Mouse (Mus musculus) ZHBTc4 (cell line): ENCODE results near the gene Fam189b.
"Not testable (repeated sequence)": the region's sequence is repeated elsewhere in the genome, so short reads cannot be mapped to it uniquely, and the experiment has no call there.

Source experiments
- DNase-seq: peaks from one replicate; pipeline ENCODE4 v3.0.0-alpha.2; 2011; ENCODE audit warnings: low read depth, low spot score

Gene Fam189b

DNA sequence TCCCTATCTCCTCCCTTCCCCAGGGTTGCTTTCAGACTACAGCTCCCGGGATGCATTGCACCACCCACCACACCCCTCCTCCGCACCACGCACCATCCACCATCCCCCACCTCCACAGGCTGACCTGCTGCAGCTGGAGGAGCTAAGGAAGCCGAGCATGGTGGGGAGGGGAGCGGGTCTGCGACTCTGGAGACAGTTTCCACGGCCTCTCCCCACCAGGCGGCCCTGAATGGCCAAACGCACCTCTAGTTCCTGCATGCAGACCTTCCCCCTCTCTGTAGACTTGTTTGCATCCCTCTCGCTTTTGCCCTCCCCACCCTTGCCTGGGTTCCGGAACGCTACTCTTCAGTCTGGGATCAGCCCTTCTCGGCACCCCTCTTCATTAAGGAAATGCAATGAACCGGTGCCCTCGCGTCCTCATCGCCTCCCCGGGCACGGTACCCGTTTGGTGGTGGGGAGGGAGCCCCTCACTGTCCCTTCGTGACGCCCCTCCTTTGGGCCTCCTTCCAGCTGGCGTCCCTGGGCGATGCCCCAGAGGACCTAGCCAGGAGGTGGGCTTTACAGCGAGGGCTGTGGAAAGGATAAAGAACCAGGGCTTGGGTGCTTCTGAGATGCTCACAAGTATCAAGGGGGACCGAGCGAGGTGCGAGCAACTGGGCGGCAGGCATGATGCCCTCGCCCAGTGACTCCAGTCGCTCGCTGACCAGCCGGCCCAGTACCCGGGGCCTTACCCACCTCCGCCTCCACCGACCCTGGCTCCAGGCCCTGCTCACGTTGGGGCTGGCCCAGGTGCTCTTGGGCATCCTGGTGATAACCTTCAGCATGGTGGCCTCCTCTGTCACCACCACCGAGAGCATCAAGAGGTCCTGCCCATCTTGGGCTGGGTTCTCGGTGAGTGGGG, at the start of gene Fam189b:
TSS of gene Fam189b (plus strand) at position 86 of the 901 bp plus-strand sequence.
- peak; percentile 93 for DNase-seq

DNA sequence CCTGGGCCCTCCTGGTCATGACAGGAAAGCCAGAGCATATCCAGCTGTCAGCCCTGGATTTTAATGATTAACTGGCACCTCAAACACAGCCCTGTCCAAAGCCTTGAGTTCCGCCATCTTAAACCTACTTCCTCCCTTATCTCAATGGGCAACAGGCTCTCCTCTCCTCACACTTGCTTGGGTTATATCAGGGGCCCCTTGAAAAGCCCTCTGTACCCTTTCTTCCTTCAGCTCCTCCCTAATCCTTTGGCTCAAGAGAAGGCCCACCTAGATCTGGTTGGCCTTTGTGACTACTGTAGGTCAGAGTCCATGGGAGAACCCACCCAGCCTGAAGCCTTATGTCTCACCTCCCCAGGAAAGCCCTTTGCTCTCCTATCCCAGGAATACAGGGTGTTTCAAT, 49.2 kb upstream of the Fam189b start:
- DNase-seq, result no peak

DNA sequence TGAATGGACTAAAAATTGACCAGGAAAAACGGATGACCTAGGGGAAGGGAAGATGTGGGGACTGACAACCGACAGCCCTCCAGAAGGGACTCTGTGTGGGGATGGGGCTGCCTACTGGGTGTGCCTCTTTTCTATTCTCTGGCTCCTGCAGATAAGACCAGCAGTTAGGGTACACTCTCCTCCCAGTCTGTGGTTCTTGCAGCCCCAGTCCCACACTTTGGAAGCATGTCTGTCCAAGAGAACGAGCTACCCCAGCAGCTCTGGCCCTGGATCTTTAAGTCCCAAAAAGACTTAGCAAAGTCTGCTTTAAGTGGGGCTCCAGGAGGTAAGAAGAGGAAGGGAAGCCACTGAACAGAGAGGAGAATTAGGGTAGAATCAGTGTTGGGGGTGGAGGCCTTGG, 47.0 kb upstream of the Fam189b start, which contains the start of gene Pklr:
TSS of gene Pklr (plus strand) at position 185 of the 400 bp plus-strand sequence.
- DNase-seq, result no peak

DNA sequence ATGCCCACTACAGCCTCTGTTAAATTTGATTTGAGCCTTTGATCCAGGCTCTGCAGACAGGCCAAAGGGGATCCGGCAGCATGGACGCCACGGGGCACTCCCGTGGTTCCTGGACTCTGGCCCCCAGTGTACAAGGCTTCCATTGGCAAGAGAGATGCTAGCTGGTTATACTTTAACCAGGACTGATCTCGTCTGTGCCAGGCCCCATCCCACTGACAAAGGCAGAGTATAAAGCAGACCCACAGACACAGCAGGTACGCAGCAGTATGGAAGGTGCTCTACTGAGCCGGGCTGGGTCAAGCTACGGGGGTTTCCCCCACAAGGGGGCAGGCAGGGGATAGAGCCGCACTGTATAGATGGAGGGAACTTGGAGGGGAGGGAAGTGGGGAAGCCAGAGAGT, 46.6 kb upstream of the Fam189b start:
- peak; percentile 80 for DNase-seq

DNA sequence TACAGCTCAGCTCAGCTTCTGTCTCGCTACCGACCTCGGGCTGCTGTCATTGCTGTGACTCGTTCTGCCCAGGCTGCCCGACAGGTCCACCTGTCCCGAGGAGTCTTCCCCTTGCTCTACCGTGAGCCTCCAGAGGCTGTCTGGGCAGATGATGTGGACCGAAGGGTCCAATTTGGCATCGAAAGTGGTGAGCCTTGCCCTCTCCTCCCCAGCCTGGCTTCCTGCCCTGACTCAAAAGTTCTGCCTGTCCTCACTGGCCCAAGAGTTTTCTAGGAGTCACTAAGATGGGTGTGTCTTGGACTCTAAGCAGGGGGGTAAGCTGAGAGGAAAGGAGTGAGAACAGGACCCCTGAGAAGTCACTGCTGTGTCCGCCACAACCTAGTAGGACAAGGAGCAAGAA, 38.1 kb upstream of the Fam189b start:
- DNase-seq, result no peak

DNA sequence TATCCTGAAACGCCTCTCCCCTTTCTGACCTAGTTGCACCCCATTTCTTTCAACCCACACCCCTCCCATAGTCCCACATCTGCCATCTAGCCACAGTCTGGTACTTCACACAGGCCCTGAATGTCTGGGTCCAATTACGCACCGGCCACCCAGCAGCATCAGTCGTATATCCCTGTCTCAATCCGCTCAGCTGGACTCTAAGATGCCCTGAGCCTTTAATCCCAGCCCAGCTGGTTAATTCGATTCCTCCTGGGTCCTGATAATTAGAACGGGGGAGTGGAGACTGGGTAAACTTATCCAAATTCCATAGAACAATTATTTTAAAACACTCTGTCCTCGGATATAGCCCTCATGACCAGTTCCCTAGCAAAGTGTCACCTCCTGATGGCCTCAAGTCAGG, 37.4 kb upstream of the Fam189b start:
- no peak for DNase-seq

DNA sequence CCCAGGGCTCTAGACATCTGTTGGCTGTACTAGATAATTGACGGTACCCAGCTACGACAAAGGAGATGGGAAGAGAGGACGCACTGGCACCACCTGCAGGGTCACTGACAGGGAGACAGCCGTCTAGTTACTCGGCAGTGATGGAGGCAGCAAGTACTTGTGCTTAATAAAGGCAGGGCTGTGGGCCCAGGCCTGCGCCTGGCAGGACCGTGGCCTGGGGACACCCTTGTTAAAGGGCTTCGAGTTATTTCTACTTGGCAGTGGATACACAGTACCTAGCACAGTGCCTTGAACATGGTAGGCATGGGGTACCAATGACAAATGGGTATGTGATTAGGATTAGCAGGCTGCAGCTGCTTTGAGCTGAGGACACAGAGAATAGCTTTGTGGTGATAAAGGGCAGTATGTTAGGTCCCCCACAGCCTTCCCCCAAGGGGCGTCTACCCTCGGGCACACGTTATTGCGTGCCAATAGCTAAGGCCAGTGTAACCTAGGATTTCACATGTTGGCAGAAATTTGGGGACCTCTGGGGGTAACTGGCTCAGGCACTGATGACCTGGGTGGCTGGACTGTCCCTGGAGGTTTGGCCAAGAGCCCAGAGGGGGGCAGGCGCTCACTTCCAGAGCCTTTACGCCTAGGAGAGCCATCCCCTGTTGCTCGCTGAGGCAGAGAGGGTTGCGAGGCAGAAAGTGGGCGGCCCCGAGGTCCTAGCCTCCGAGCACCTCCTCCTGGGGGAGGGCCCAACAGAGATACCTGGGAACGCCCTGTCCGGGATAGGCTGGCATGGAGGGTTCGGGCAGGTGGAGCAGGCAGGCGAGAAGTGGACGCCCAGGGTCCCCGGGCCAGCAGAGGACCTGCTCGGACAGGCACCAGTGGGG, 35.6 kb upstream of the Fam189b start:
- DNase-seq, result peak; percentile 55

DNA sequence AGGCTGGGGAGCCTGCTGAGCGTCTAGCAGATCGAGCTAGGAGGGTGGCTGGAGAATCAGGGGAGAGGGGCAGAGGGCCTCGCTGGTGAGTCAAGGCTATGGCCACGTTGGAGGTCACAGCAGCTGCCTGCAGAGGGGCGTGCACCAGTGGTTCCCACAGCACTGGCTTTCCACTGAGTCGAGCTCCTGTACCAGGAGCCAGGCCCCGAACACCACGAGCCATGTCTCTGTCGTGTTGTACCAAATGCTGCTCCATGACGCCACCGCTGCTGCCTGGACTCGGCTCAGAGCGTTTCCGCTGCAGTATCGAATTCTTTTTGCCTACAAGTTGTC, 35.0 kb upstream of the Fam189b start:
- DNase-seq, result no peak

DNA sequence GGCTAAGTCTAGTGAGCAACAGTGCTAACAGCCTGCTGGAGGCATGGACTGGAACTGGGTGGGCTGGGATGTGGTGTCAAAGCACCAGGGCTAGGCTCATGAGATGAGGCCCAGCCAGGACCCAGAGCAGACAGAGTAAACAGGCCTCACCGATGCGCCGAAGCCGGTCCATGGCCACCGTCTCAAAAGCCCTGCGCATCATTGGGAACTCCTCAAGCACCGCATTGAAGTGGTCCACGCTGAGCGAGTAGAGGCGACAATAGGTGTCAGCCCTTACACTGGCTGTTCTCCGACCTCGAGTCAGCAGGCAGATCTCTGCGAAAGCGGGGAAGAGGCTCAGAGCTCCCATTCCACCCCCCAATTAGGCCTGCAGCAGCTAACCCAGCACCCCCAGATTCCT, 34.4 kb upstream of the Fam189b start:
- no peak for DNase-seq

DNA sequence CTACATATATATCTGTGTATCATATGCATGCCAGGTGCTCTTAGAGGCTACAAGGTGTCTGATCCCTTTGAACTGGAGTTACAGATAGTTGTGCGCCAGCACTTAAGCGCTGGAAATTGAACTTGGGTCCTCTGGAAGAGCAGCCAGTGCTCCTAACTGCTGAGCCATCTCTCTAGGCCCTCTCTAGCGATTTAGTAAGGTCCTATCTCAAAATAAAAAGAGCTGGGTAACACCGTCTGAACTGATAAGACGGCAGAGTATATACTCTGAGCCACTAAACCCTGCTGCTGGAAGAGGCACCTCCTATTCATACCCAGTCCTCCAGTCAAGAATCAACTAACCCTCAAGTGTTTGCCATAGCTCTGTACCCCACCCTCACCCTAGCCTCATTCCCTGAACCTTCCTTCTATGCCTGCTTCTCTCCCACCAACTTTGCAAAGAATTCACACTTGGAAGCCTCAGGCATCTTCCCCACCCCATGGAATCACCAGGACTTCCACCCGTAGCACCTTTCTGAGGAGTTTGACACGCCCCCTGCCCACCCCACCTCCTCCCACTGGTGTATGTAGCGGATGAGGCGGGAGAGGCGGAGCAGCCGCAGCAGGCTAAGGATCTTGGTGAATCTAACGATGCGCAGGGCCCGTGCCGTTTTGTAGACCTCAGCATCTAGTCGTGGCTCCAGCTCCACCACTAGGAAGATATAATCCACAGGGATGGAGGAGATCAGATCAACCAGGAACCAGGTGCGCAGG, 30.7 kb upstream of the Fam189b start:
- peak; percentile 79 for DNase-seq

DNA sequence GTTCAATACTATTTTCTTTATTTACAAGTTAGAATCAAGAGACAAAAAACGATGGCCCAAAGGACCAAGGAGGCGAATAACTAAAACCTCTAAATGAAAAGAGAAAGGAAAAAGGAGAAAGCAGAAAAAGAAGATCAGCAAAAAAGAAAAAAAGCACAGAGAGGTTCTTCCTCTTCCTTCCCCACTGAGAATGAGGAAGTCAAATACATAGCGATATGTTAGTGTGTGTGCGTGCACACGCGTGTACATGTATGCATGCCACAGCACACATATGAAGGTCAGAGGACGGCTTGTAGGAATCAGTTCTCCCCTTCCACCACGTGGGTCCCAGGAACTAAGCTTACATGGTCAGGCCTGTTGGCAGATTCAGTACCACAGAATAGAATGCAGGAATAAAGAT, 26.0 kb upstream of the Fam189b start:
- DNase-seq, result no peak

DNA sequence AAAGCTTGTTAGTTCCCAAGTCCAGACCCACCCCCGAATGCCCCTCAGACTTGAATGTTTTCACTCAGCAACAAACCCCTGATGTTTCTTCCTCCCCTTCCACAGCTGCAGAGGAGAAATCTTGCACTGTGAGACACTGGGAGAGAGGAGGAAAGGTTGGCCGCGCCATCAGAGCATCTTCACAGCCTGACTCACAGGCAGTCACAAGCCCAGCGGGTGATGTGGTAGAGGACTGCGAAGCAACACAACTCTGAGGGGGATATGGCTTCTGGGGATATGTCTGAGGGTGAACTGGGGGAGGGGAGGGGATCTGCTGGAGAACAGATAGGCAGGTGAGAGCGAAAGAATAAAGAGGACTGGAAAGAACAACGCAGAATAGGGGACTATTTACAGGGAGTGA, 24.3 kb upstream of the Fam189b start:
- DNase-seq, result no peak

DNA sequence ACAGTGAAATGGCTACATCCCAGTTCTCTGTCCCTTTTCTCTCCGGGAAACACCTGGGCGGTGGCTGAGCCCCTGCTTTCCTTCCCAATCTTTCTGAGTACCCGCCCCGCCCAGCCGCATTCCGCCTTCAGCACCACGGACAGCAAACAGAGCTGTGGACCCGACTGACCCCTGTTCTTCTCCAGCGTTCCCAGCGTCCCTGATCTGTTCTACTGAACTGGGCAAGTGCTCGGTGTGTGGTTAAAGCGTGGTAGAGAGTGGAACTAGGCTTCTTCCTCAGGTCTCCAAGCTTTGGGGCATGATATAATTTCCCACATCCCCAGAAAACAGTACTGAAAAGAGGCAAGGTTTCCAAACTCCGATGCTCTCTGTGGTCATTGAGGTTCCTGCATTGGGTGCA, 23.7 kb upstream of the Fam189b start:
- DNase-seq, result peak; percentile 84

DNA sequence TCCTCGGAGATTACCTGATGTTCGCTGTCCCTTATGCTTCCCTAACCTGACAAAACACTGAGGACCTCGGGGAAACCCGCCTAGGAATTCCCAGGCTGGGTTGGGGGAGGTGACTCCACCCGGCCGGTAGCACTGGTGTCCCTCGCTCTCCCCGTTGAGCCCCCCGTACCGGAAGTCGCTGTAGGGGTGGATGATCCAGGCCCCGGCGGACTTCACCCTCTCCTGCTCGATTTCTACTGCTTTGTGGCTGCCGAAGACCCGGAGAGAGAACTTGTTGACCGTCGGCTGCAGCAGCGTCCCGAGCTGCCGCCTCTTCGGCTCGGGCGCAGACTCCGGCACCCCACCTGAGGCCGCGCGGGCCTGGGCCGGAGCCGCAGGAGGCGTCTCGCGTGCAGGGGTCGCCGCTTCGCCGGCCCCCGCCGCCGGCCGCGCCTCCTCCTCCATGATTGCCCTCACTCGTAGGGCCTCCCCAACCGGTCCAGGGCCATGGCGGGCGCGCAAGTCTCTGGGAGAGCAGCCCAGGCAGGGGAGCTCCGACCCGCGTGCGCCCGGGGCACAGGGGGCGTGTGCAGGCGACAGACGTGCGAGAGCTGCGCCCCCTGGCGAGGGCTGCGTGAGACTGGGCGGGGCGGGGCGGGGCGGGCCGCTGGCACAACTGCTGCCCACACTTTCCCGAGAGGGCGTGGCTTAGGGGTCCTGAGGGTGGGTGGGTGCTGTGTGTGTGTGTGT, 23.2 kb upstream of the Fam189b start, which contains the start of gene Hcn3:
TSS of gene Hcn3 (minus strand) at position 581 of the 729 bp plus-strand sequence.
- peak; percentile 95 for DNase-seq

DNA sequence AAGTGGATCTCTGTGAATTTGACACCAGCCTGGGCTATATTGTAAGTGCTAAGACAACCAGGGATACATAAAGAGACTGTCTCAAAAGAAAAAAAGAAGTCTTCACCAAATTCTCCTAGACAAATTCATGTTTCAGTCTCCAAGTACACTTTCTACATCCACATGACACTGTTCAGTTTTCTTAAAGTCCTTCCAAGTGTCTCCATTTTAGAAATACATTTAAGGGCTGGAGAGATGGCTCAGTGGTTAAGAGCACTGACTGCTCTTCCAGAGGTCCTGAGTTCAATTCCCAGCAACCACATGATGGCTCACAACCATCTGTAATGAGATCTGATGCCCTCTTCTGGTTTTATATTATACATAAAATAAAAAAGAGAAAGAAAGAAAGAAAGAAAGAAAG, 21.7 kb upstream of the Fam189b start:
- not testable (repeated sequence) for DNase-seq

DNA sequence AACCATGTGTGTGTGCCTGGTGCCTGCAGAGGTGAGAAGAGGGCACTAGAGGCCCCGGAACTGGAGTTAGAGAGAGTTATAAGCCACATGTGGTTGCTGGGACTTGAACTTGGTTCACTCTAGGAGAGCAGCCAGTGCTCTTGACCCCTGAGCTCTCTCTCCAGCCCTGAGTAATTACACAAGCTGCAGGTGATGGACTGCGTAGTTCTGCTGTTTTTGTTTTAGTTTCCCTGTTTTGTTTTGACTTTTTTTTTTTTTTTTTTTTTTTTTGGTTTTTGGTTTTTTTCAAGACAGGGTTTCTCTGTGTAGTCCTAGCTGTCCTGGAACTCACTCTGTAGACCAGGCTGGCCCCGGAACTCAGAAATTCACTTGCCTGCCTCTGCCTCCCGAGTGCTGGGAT, 21.2 kb upstream of the Fam189b start:
- DNase-seq, result no peak

DNA sequence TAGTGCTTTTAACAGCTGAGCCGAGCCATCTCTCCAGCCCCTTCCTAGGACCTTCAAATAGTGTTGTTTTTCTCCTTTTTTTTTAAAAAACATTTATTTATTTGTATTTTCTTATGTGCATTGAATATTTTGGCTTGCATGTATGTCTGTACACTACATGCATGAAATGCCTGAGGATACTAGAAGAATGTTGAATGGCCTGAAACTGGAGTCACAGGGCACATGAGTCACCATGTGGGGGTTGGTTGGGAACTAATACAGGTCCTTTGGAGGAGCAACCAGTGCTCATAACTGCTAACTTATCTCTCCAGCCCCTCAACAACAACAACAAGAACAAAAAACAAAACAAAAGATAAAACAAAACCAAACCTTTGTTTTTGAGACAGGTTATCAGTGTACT, 19.8 kb upstream of the Fam189b start:
- no peak for DNase-seq

DNA sequence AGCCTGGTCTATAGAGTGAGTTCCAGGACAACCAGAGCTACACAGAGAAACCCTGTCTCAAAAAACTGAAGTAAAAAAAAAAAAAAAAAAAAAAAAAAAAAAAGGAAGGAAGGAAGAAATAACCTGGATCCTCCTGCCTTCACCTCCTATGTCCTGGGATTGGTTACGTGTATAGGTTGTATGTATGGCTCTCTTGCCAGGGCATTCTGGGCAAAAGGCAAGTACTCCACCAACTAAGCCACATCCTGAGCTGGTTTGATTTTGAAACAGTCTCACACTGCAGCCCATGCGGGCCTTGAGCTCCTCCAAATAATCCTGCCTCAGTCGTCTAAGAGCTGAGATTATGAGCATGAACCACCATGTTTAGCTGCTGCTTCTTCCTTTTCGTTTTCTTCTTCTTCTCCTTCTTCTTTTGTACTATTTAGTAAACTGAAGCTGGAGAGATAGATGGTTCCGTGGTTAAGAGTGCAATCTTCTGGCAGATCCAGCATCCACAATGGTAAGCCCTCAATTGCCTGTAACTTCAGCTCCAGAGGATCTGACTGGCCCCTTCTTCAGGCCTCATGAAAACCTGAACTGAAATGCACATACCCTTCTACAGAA, 19.2 kb upstream of the Fam189b start:
- DNase-seq, result no peak

DNA sequence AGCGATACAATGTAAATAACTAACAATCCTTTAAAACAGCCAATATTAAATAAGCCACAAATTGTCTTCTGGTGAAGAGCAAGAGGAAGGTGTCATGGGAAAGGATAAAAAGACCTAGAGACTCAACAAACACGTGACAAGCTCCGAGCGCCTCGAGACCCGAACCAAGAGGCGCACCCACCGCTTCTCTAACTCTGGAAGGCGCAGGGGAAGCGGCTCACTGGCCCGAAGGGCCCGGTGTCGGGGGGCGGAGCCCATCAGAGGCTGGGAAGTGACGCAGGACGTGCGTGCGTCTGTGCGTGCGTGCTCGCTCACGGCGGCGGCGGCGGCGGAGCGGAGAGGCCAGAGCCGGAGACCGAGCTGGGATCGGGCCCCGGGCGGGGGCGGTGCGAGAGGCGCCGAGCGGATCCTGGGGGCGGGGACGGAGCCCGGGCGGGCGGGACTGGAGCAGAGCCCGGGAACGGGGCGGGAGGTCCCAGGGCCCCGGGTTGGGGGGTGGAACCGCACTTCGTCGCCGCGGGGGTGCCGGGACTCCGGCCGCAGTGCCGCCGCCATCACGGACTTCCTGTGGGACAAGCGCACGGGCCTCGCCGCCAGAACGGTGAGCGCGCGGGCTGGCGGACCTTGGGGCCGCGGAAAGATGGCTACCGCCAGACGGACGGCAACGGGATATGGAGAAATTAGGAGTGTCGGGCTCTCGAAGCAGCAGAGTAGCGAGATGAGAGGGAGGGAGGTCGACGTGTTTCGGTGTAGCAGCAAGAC, 18.3 kb upstream of the Fam189b start, which contains the start of gene Clk2:
TSS of gene Clk2 (plus strand) at position 290 of the 762 bp plus-strand sequence.
- DNase-seq, result peak; percentile 98
